Comparison of ENCODE assay signal across 26 mouse cellular contexts in genomic region chr17:44204787-44205186, GRCm38 (mm10).
"Had no signal": no experiment of that assay in that cellular context is flagged by ENCODE, and none has a peak within 500 bp of the region (broad histone marks: within the 10 kb centered on the region; RNA-seq: fewer than 3 reads in every experiment).

No protein-coding gene starts in this region.

- H3K27ac ChIP-seq: heart, embryonic 13.5 days; heart, embryonic 15.5 days; hindbrain, embryonic 13.5 days; hindbrain, embryonic 15.5 days; hindbrain, postnatal 0 days; kidney, embryonic 15.5 days; kidney, postnatal 0 days; limb, embryonic 13.5 days; limb, embryonic 15.5 days; liver, embryonic 12.5 days; liver, embryonic 14.5 days had no signal

- H3K27me3 ChIP-seq: heart, embryonic 13.5 days; heart, embryonic 15.5 days; hindbrain, embryonic 13.5 days; hindbrain, embryonic 15.5 days; kidney, embryonic 15.5 days; limb, embryonic 13.5 days; limb, embryonic 15.5 days; liver, embryonic 12.5 days had no signal

- H3K4me3 ChIP-seq: heart, embryonic 13.5 days; heart, embryonic 15.5 days; hindbrain, embryonic 13.5 days; hindbrain, embryonic 15.5 days; kidney, embryonic 15.5 days; limb, embryonic 13.5 days; limb, embryonic 15.5 days; liver, embryonic 12.5 days had no signal

- H3K9me3 ChIP-seq: heart, embryonic 13.5 days; heart, embryonic 15.5 days; hindbrain, embryonic 13.5 days; hindbrain, embryonic 15.5 days; kidney, embryonic 15.5 days; limb, embryonic 15.5 days had no signal

- H3K4me2 ChIP-seq: heart, embryonic 11.5 days; heart, embryonic 13.5 days; heart, embryonic 15.5 days; hindbrain, embryonic 13.5 days; hindbrain, embryonic 15.5 days; kidney, embryonic 15.5 days; limb, embryonic 13.5 days; limb, embryonic 15.5 days; liver, embryonic 12.5 days had no signal

- H3K9ac ChIP-seq: heart, embryonic 13.5 days; heart, embryonic 15.5 days; hindbrain, embryonic 13.5 days; hindbrain, embryonic 15.5 days; kidney, embryonic 15.5 days; limb, embryonic 13.5 days; limb, embryonic 15.5 days; liver, embryonic 12.5 days; liver, embryonic 14.5 days had no signal

- H3K36me3 ChIP-seq: heart, embryonic 13.5 days; heart, embryonic 15.5 days; hindbrain, embryonic 13.5 days; hindbrain, embryonic 15.5 days; kidney, embryonic 15.5 days; limb, embryonic 13.5 days; limb, embryonic 15.5 days; liver, embryonic 12.5 days had no signal

- ATAC-seq: hindbrain, postnatal 0 days; intestine, embryonic 16.5 days; liver, embryonic 12.5 days had no signal

- H3K4me1 ChIP-seq: hindbrain, embryonic 13.5 days; hindbrain, embryonic 15.5 days; limb, embryonic 13.5 days; limb, embryonic 15.5 days; liver, embryonic 12.5 days had no signal

- DNase-seq: gastrocnemius, postnatal 14 days; gastrocnemius, postnatal 36 days; heart, adult 18-20 months; heart, postnatal 14 days; heart, postnatal 36 days; kidney, adult 11 months; kidney, adult 2 months; kidney, adult 9 months; kidney, postnatal 14 days; kidney, postnatal 36 days; layer of hippocampus, adult 9-11 months; layer of hippocampus, postnatal 36 days; left cerebral cortex, postnatal 4 days had no signal
